ENCODE assay signal across 8 mouse cellular contexts in the genomic region with DNA sequence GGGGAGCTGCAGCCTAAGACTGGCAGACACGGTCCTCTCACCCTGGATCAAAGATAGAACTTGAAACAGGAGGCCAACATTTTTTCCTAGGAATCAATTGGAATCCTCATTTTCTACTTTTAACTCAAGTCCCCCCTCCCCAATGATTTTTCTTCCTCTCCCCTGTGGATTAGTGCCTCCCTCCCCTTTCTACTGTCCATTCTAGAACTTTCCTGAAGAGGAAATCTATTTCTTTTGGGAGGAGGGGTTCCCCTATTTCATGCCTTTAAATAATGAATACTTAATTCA. TPM values are rescaled to one million over a fixed set of nuclear protein-coding genes. Genes with fewer than 3 reads are reported as not detected.
DNase-seq lines count a peak whose midpoint lies in the region; ATAC-seq and TF ChIP-seq lines count a peak whose summit lies in the region.

No protein-coding gene starts in this region.

- peak overlapping the region; percentile 67 for H3K4me3 ChIP-seq in kidney, postnatal 0 days (replicated peaks; ENCODE audit: low read depth, low read length)
- H3K4me3 ChIP-seq in forebrain, embryonic 11.5 days (ENCODE audit: low read depth, low read length): peak overlapping the region; percentile 79
- H3K4me3 ChIP-seq in intestine, embryonic 15.5 days (replicated peaks): peak overlapping the region; percentile 50
- peak overlapping the region; percentile 37 for H3K4me3 ChIP-seq in midbrain, embryonic 16.5 days (ENCODE audit: low read depth, low read length)

- ATAC-seq in kidney, postnatal 0 days (replicated peaks; ENCODE audit: low FRiP score, low read depth): no peak
- no peak for ATAC-seq in forebrain, embryonic 11.5 days (replicated peaks; ENCODE audit: low FRiP score)
- no peak for ATAC-seq in intestine, embryonic 15.5 days
- no peak for ATAC-seq in midbrain, embryonic 16.5 days

- H3K27ac ChIP-seq in kidney, postnatal 0 days: peak overlapping the region; percentile 97
- peak overlapping the region; percentile 91 for H3K27ac ChIP-seq in forebrain, embryonic 11.5 days (ENCODE audit: low read depth, low read length)
- H3K27ac ChIP-seq in intestine, embryonic 15.5 days: peak overlapping the region; percentile 79
- peak overlapping the region; percentile 86 for H3K27ac ChIP-seq in midbrain, embryonic 16.5 days (ENCODE audit: low read length)

- H3K27me3 ChIP-seq in kidney, postnatal 0 days (ENCODE audit: insufficient read depth, low read length): no peaks in the 10 kb centered on the region
- H3K27me3 ChIP-seq in forebrain, embryonic 11.5 days (ENCODE audit: control insufficient read depth, insufficient read depth, low read length): peaks cover 44% of the 10 kb centered on the region
- peaks cover 23% of the 10 kb centered on the region for H3K27me3 ChIP-seq in intestine, embryonic 15.5 days (replicated peaks)
- peaks cover 33% of the 10 kb centered on the region for H3K27me3 ChIP-seq in midbrain, embryonic 16.5 days (ENCODE audit: control insufficient read depth, insufficient read depth, low read depth, low read length)

- H3K9ac ChIP-seq in kidney, postnatal 0 days (ENCODE audit: low read depth, low read length): peak overlapping the region; percentile 90
- H3K9ac ChIP-seq in forebrain, embryonic 11.5 days (ENCODE audit: low read length): peak overlapping the region; percentile 88
- H3K9ac ChIP-seq in intestine, embryonic 15.5 days: 0 out of 2 replicates have a peak overlapping the region, but pooled peaks have one; percentile 70
- H3K9ac ChIP-seq in midbrain, embryonic 16.5 days (ENCODE audit: low read depth, low read length): peak overlapping the region; percentile 56

- WGBS in kidney, postnatal 0 days: 0% methylated on average over 1 of the region's 1 CpGs
- 0% methylated on average over 1 of the region's 1 CpGs for WGBS in forebrain, embryonic 11.5 days
- WGBS in intestine, embryonic 15.5 days: 24% methylated on average over 1 of the region's 1 CpGs
- WGBS in midbrain, embryonic 16.5 days: 0% methylated on average over 1 of the region's 1 CpGs

- H3K4me1 ChIP-seq in kidney, postnatal 0 days (replicated peaks; ENCODE audit: insufficient read depth, low read length): peaks cover 15% of the 10 kb centered on the region; the same call in 1 of the 2 replicates
- H3K4me1 ChIP-seq in forebrain, embryonic 11.5 days (replicated peaks; ENCODE audit: control insufficient read depth, insufficient read depth, low read length): peaks cover 4% of the 10 kb centered on the region; the same call in 1 of the 2 replicates
- H3K4me1 ChIP-seq in intestine, embryonic 15.5 days (replicated peaks): peaks cover 13% of the 10 kb centered on the region
- peaks cover 6% of the 10 kb centered on the region; the same call in 1 of the 2 replicates for H3K4me1 ChIP-seq in midbrain, embryonic 16.5 days (ENCODE audit: control insufficient read depth, insufficient read depth, low read length)

- peak; percentile 59 for DNase-seq in kidney, postnatal 0 days (ENCODE audit: low spot score)
- no peak for DNase-seq in kidney, adult 8-10 months
- DNase-seq in forebrain, embryonic 11.5 days (ENCODE audit: low spot score): no peak
- DNase-seq in cerebellum, adult 18-20 months: no peak
- no peak for DNase-seq in gastrocnemius, postnatal 4 days (ENCODE audit: low spot score in 2 of 2)
- no peak for DNase-seq in spleen, adult 12 weeks (ENCODE audit: low spot score)

- H3K36me3 ChIP-seq in kidney, postnatal 0 days (ENCODE audit: insufficient read depth, low read length): no peaks in the 10 kb centered on the region
- no peaks in the 10 kb centered on the region for H3K36me3 ChIP-seq in forebrain, embryonic 11.5 days (ENCODE audit: control insufficient read depth, insufficient read depth, low read length)
- no peaks in the 10 kb centered on the region for H3K36me3 ChIP-seq in intestine, embryonic 15.5 days
- H3K36me3 ChIP-seq in midbrain, embryonic 16.5 days (ENCODE audit: control insufficient read depth, insufficient read depth, low read length): no peaks in the 10 kb centered on the region

- H3K4me2 ChIP-seq in kidney, postnatal 0 days (ENCODE audit: low read length): peak overlapping the region; percentile 82
- H3K4me2 ChIP-seq in forebrain, embryonic 11.5 days (ENCODE audit: low read depth, low read length, severe bottlenecking): peak overlapping the region; percentile 59
- peak overlapping the region; percentile 79 for H3K4me2 ChIP-seq in intestine, embryonic 15.5 days (replicated peaks)
- H3K4me2 ChIP-seq in midbrain, embryonic 16.5 days (ENCODE audit: low read length): peak overlapping the region; percentile 39

- no peaks in the 10 kb centered on the region for H3K9me3 ChIP-seq in kidney, postnatal 0 days (replicated peaks; ENCODE audit: low read length)
- no peaks in the 10 kb centered on the region for H3K9me3 ChIP-seq in forebrain, embryonic 11.5 days (ENCODE audit: control insufficient read depth, low read length)
- no peaks in the 10 kb centered on the region for H3K9me3 ChIP-seq in intestine, embryonic 15.5 days
- no peaks in the 10 kb centered on the region for H3K9me3 ChIP-seq in midbrain, embryonic 16.5 days (replicated peaks; ENCODE audit: control insufficient read depth, low read length, poor library complexity, severe bottlenecking)

- no peak for TF ChIP-seq CTCF in kidney, postnatal 0 days (IDR thresholded peaks at IDR 0.05; ENCODE audit: low read depth)

RNA-seq across cellular contexts. Expression of gene Nr2f2, which starts 0.2 kb away (rescaled TPM):
- polyA plus RNA-seq in kidney, postnatal 0 days (2015; fragmentation: Nextera tagmentation; extraction: Ambion mirVana): 190 and 203 TPM in 2 replicates
- polyA plus RNA-seq in forebrain, embryonic 11.5 days (2014; fragmentation: Nextera tagmentation; extraction: Ambion mirVana): 124 and 137 TPM in 2 replicates
- 39.4 and 46.3 TPM in 2 replicates for polyA plus RNA-seq in intestine, embryonic 15.5 days (2015; fragmentation: Nextera tagmentation; extraction: Ambion mirVana)
- polyA plus RNA-seq in midbrain, embryonic 16.5 days (2015; fragmentation: Nextera tagmentation; extraction: Ambion mirVana): 78.0 and 102 TPM in 2 replicates
- 10 to 100 TPM; 42.6 to 52.1 TPM for total RNA-seq in gastrocnemius, postnatal 4 days (2021)
